Mouse (Mus musculus) stomach, postnatal 0 days (tissue): ENCODE results near the gene Xrcc6.

Experiments
- CTCF ChIP-seq: IDR thresholded peaks from 2 replicates; pipeline ENCODE4 v1.5.1; 2016; ENCODE audit warnings: antibody characterized with exemption, low read depth, mild to moderate bottlenecking, moderate library complexity
- EP300 ChIP-seq: optimal IDR thresholded peaks from 2 replicates; pipeline ENCODE3; 2016; ENCODE audit warnings: antibody characterized with exemption

DNA sequence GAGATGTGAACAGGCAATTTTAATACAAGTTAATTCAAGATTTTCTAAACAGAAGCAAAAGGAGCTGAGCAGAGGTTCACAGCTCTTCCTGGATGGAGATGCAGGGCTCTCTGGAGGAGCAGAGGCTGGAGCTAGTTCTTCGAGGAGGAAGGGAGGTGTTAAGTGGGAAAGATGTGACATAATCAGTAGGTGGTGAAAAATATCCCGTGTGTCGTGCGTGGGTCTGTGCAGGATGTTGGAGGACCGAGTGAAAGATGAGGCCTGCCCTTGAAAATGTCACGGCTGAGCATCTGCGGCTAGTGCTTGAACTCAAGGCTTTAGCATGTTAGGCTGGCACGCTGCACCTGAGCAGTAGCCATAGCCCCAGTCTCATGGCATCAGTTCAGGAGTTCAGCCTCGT is 98.0 kb downstream of the Xrcc6 start:
- TF ChIP-seq CTCF = no peak
- no peak for TF ChIP-seq EP300
